Mouse (Mus musculus): Measurements from ENCODE around the gene Slc16a12.
"Not testable (repeated sequence)": the region's sequence is repeated elsewhere in the genome, so short reads cannot be mapped to it uniquely, and the experiment has no call there.

The Slc16a12 gene

GRCm38 (mm10) chr19:34666127-34666526 lies 81.0 kb downstream of the Slc16a12 start:
- DNase-seq (ENCODE audit: low spot score): peak; percentile 58

GRCm38 (mm10) chr19:34662740-34663139 lies 84.3 kb downstream of the Slc16a12 start:
- DNase-seq (ENCODE audit: low spot score): no peak

- DNase-seq (ENCODE audit: low spot score): peak; percentile 73
These were observed 85.0 kb downstream of the Slc16a12 start for GRCm38 (mm10) chr19:34662067-34662507.

- peak; percentile 74 for DNase-seq (ENCODE audit: low spot score)
These were observed 90.4 kb downstream of the Slc16a12 start for GRCm38 (mm10) chr19:34656511-34657298.

- no peak for DNase-seq (ENCODE audit: low spot score)
These were observed 91.8 kb downstream of the Slc16a12 start for GRCm38 (mm10) chr19:34655227-34655805.

GRCm38 (mm10) chr19:34650997-34651396 lies 96.1 kb downstream of the Slc16a12 start:
- DNase-seq (ENCODE audit: low spot score): no peak

- no peak for DNase-seq (ENCODE audit: low spot score)
These were observed 96.8 kb downstream of the Slc16a12 start for GRCm38 (mm10) chr19:34650276-34650675.

- not testable (repeated sequence) for DNase-seq (ENCODE audit: low spot score)
These were observed 99.5 kb downstream of the Slc16a12 start for GRCm38 (mm10) chr19:34647630-34648029.

GRCm38 (mm10) chr19:34642616-34643015 lies 104.5 kb downstream of the Slc16a12 start:
- DNase-seq (ENCODE audit: low spot score): no peak

GRCm38 (mm10) chr19:34640623-34641022 lies 106.5 kb downstream of the Slc16a12 start, which contains the start of the genes Ifit1bl2 and Ifit1:
Ifit1bl2 (minus strand) TSS chr19:34640743.
Ifit1 (plus strand) TSS chr19:34640871.
- DNase-seq (ENCODE audit: low spot score): no peak

- no peak for DNase-seq (ENCODE audit: low spot score)
These were observed 110.0 kb downstream of the Slc16a12 start for GRCm38 (mm10) chr19:34636933-34637557.

GRCm38 (mm10) chr19:34633484-34633883 lies 113.6 kb downstream of the Slc16a12 start:
- no peak for DNase-seq (ENCODE audit: low spot score)

- no peak for DNase-seq (ENCODE audit: low spot score)
These were observed 115.6 kb downstream of the Slc16a12 start for GRCm38 (mm10) chr19:34631487-34631886.

GRCm38 (mm10) chr19:34627496-34627895 lies 119.6 kb downstream of the Slc16a12 start:
- no peak for DNase-seq (ENCODE audit: low spot score)

- no peak for DNase-seq (ENCODE audit: low spot score)
These were observed 122.4 kb downstream of the Slc16a12 start for GRCm38 (mm10) chr19:34624663-34625062.

GRCm38 (mm10) chr19:34623781-34624180 lies 123.3 kb downstream of the Slc16a12 start:
- DNase-seq (ENCODE audit: low spot score): no peak

- no peak for DNase-seq (ENCODE audit: low spot score)
These were observed 126.2 kb downstream of the Slc16a12 start for GRCm38 (mm10) chr19:34620871-34621270.
